Mouse (Mus musculus) heart, adult 18-20 months (tissue): ENCODE results near the gene Gm12394. TPM values are rescaled to one million over a fixed set of nuclear protein-coding genes. Genes with fewer than 3 reads are reported as not detected.
"Not testable (repeated sequence)": the region's sequence is repeated elsewhere in the genome, so short reads cannot be mapped to it uniquely, and the experiment has no call there.

Source experiments
- DNase-seq, 2 experiments: peaks; one replicate each; pipeline ENCODE4 v3.0.0; 2021 to 2022; ENCODE audit warnings: mixed read lengths in 1 of 2
- long read RNA-seq, 2 experiments: library from polyadenylated mRNA; stranded (forward); transcript quantifications; one replicate each; pipeline ENCODE4 v2.0.0; 2021
- total RNA-seq, 2 experiments: library from RNA; stranded (reverse); gene quantifications; 2 replicates each; pipeline ENCODE4 v1.2.3; 2021

Gm12394 gene
- total RNA-seq, result not detected
- long read RNA-seq, experiment 1, result 0 reads
- long read RNA-seq, experiment 2, partial matches to known transcripts, result 0 of 1 reads
- long read RNA-seq, experiment 2, other reads (novel, unspliced or antisense), result 1 of 1 reads

- not testable (repeated sequence) for DNase-seq
Measured at GRCm38 (mm10) chr4:42856671-42857070, at the start of gene Gm12394. Gene Gm12394, minus strand, starts transcription at chr4:42856771.

GRCm38 (mm10) chr4:42904966-42905365 lies 48.4 kb upstream of the Gm12394 start:
- no peak for DNase-seq

- DNase-seq, result no peak
Measured at GRCm38 (mm10) chr4:42904523-42904922, 48.0 kb upstream of the Gm12394 start.

GRCm38 (mm10) chr4:42903942-42904341 lies 47.4 kb upstream of the Gm12394 start:
- no peak for DNase-seq

- DNase-seq, result no peak
Measured at GRCm38 (mm10) chr4:42902730-42903129, 46.2 kb upstream of the Gm12394 start.

GRCm38 (mm10) chr4:42902174-42902573 lies 45.6 kb upstream of the Gm12394 start:
- DNase-seq, result peak in 1 of 2 experiments; percentile 23

GRCm38 (mm10) chr4:42900878-42901277 lies 44.3 kb upstream of the Gm12394 start:
- no peak for DNase-seq

GRCm38 (mm10) chr4:42898914-42899313 lies 42.3 kb upstream of the Gm12394 start:
- DNase-seq, result no peak

- no peak for DNase-seq
Measured at GRCm38 (mm10) chr4:42895118-42895517, 38.5 kb upstream of the Gm12394 start.

GRCm38 (mm10) chr4:42891176-42891575 lies 34.6 kb upstream of the Gm12394 start:
- DNase-seq, result no peak

GRCm38 (mm10) chr4:42888806-42889205 lies 32.2 kb upstream of the Gm12394 start:
- DNase-seq, result no peak

GRCm38 (mm10) chr4:42886926-42887325 lies 30.4 kb upstream of the Gm12394 start:
- DNase-seq, result no peak

GRCm38 (mm10) chr4:42880677-42880948 lies 24.0 kb upstream of the Gm12394 start:
- DNase-seq, result no peak

- no peak for DNase-seq
Measured at GRCm38 (mm10) chr4:42879829-42880676, 23.5 kb upstream of the Gm12394 start.

- no peak for DNase-seq
Measured at GRCm38 (mm10) chr4:42877657-42878056, 21.1 kb upstream of the Gm12394 start.

GRCm38 (mm10) chr4:42876586-42877291 lies 20.2 kb upstream of the Gm12394 start:
- peak; percentile 57 to 74 for DNase-seq

- DNase-seq, result no peak
Measured at GRCm38 (mm10) chr4:42874134-42874533, 17.6 kb upstream of the Gm12394 start, which contains the start of gene Fam205c. Gene Fam205c, minus strand, starts transcription at chr4:42874234.

GRCm38 (mm10) chr4:42872746-42873435 lies 16.3 kb upstream of the Gm12394 start:
- DNase-seq, result peak in 1 of 2 experiments; percentile 15

GRCm38 (mm10) chr4:42872151-42872550 lies 15.6 kb upstream of the Gm12394 start:
- DNase-seq, result no peak

- DNase-seq, result no peak
Measured at GRCm38 (mm10) chr4:42870748-42871147, 14.2 kb upstream of the Gm12394 start.

GRCm38 (mm10) chr4:42868193-42868592 lies 11.6 kb upstream of the Gm12394 start:
- DNase-seq, result no peak

GRCm38 (mm10) chr4:42867390-42867789 lies 10.8 kb upstream of the Gm12394 start:
- no peak for DNase-seq

GRCm38 (mm10) chr4:42863487-42863886 lies 6.9 kb upstream of the Gm12394 start:
- DNase-seq, result not testable (repeated sequence)
